Mouse (Mus musculus) embryonic fibroblast, embryonic 13.5 days (primary cell): ENCODE data around the gene Lrrn4.

ENCODE experiments used
- CTCF ChIP-seq: IDR thresholded peaks from 2 replicates; pipeline ENCODE4 v1.5.1; 2011; ENCODE audit warnings: mild to moderate bottlenecking, control low read depth, low read length, moderate library complexity, borderline replicate concordance; ENCODE audit not compliant: insufficient read depth
- POLR2A ChIP-seq: IDR thresholded peaks from 2 replicates; pipeline ENCODE4 v1.6.1; 2011; ENCODE audit warnings: low read depth, mild to moderate bottlenecking, control low read depth, low read length, moderate library complexity

DNA sequence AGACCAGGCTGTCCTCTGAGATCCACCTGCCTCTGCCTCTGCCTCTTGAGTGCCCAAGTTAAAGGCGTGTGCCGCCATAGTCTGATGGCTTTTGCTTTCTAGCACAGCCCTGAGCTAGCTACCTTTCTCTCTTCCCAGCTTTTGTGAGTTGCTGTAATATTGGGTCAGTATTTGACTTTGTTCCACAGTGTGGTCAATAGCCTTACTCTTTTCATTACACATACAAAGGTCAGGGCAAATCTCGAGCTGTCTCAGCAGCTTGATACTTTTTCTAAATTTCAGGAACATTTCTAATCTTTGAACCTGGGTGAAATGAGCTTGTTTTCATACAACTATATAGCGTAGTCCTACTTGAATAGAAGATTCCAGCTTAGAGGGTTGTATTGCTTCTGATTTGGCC, 32.3 kb downstream of the Lrrn4 start:
- TF ChIP-seq CTCF: no peak
- TF ChIP-seq POLR2A: no peak
